Mouse (Mus musculus): ENCODE data around the gene Ubqln1. TPM values are rescaled to one million over a fixed set of nuclear protein-coding genes. Genes with fewer than 3 reads are reported as not detected.

Ubqln1 gene
- polyA plus RNA-seq, 1 experiment from 2014 or later = 96.7 TPM

DNA sequence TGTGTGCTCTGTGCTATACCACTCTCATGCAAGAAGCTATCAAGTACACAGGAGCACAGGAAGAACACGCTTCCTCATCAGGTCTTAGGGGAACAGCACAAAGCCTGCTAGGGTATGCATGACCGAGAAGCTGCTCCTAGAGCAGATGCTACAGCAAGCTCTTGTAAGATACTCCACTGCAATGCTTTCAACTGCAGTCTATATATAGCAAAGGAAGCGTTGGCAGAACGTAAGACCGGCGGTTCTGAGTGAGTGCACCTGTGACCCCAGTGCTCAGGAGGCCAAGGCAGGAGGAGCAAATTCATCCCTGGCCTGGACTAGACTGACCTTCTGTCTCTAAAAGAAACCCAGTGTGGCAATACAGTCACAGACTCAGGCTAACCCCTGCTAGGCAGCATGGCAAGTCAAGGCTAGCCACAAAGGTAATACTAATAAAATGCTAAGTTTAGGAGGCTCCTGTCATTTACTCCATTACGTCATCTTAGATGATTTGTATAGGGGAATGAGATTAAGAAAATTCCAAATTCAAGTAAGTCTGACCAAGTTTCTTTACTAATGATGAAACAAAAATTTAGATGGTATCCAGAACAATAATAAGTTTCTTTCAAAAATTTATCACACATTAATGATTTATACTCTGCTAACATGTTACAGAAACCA is 17.3 kb downstream of the Ubqln1 start:
- H3K4me2 ChIP-seq = no peak overlapping the region
- no peaks in the 10 kb centered on the region for H3K9me3 ChIP-seq
- no peak overlapping the region for H3K4me3 ChIP-seq (replicated peaks)
- H3K27me3 ChIP-seq (replicated peaks) = no peaks in the 10 kb centered on the region
- no peak for ATAC-seq (ENCODE audit: insufficient read depth, low FRiP score, low read depth)
- no peak overlapping the region for H3K9ac ChIP-seq
- no peak overlapping the region for H3K27ac ChIP-seq
- 85% methylated on average over 7 of the region's 7 CpGs for WGBS
- H3K4me1 ChIP-seq = no peaks in the 10 kb centered on the region
- peaks cover 3% of the 10 kb centered on the region; the same call in 1 of the 2 replicates for H3K36me3 ChIP-seq

- H3K36me3 ChIP-seq = peaks cover 5% of the 10 kb centered on the region
- no peak for ATAC-seq (ENCODE audit: insufficient read depth, low FRiP score, low read depth)
Measured at GRCm38 (mm10) chr13:58197211-58197610, 18.2 kb downstream of the Ubqln1 start.

DNA sequence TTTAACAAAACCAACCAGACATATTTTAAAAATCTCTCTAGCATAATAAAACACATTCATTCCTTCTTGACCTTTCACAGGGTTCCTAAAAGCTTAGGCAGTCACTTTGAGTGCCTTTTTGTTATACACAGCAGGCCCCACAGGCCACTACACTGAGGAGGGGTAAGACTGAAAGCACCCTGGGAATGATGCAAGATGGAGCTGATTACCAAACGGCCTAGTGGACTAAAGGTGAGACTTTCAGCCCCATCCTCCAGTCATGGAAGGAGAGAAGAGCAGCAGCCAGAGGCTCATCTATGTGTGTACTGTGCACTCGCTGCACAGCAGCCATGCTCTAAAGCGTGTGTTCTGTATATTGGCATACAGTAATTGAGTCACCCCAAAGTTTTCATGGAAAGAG is 20.5 kb downstream of the Ubqln1 start:
- peaks cover 18% of the 10 kb centered on the region for H3K36me3 ChIP-seq
- no peaks in the 10 kb centered on the region for H3K9me3 ChIP-seq
- no peak overlapping the region for H3K4me3 ChIP-seq (replicated peaks)
- H3K4me1 ChIP-seq = no peaks in the 10 kb centered on the region
- no peaks in the 10 kb centered on the region for H3K27me3 ChIP-seq (replicated peaks)
- no peak overlapping the region for H3K9ac ChIP-seq
- no peak for ATAC-seq (ENCODE audit: insufficient read depth, low FRiP score, low read depth)
- no peak overlapping the region for H3K27ac ChIP-seq
- H3K4me2 ChIP-seq = no peak overlapping the region
- WGBS = 85% methylated on average over 3 of the region's 3 CpGs

More at GRCm38 (mm10) chr13:58197211-58197610, 18.2 kb downstream of the Ubqln1 start:
- no peak overlapping the region for H3K27ac ChIP-seq
- no peaks in the 10 kb centered on the region for H3K4me1 ChIP-seq
- H3K27me3 ChIP-seq (replicated peaks) = no peaks in the 10 kb centered on the region
- H3K9ac ChIP-seq = no peak overlapping the region
- WGBS = 83% methylated on average over 3 of the region's 3 CpGs
- H3K9me3 ChIP-seq = no peaks in the 10 kb centered on the region
- no peak overlapping the region for H3K4me2 ChIP-seq
- H3K4me3 ChIP-seq (replicated peaks) = no peak overlapping the region

GRCm38 (mm10) chr13:58193221-58193620 is 22.2 kb downstream of the Ubqln1 start:
- Histone ChIP-seq H3K36me3 (peaks cover 25% of the 10 kb centered on the region), H3K9ac (no peak overlapping the region), H3K27ac (no peak overlapping the region), H3K4me1 (no peaks in the 10 kb centered on the region), H3K4me3 (replicated peaks) (no peak overlapping the region), H3K4me2 (no peak overlapping the region), H3K9me3 (no peaks in the 10 kb centered on the region), H3K27me3 (replicated peaks) (no peaks in the 10 kb centered on the region)
- 93% methylated on average over 3 of the region's 3 CpGs for WGBS
- ATAC-seq (ENCODE audit: insufficient read depth, low FRiP score, low read depth) = no peak

- 88% methylated on average over 6 of the region's 6 CpGs for WGBS
- no peak overlapping the region for H3K27ac ChIP-seq
- no peaks in the 10 kb centered on the region for H3K4me1 ChIP-seq
- no peaks in the 10 kb centered on the region for H3K9me3 ChIP-seq
- ATAC-seq (ENCODE audit: insufficient read depth, low FRiP score, low read depth) = no peak
- no peak overlapping the region for H3K9ac ChIP-seq
- H3K36me3 ChIP-seq = peaks cover 28% of the 10 kb centered on the region
- no peak overlapping the region for H3K4me2 ChIP-seq
- H3K4me3 ChIP-seq (replicated peaks) = no peak overlapping the region
- no peaks in the 10 kb centered on the region for H3K27me3 ChIP-seq (replicated peaks)
Measured at GRCm38 (mm10) chr13:58192146-58192545, 23.3 kb downstream of the Ubqln1 start.

- H3K4me2 ChIP-seq = no peak overlapping the region
- no peak for ATAC-seq (ENCODE audit: insufficient read depth, low FRiP score, low read depth)
- no peaks in the 10 kb centered on the region for H3K27me3 ChIP-seq (replicated peaks)
- H3K9me3 ChIP-seq = no peaks in the 10 kb centered on the region
- 98% methylated on average over 14 of the region's 14 CpGs for WGBS
- H3K4me3 ChIP-seq (replicated peaks) = no peak overlapping the region
- H3K27ac ChIP-seq = no peak overlapping the region
- H3K9ac ChIP-seq = no peak overlapping the region
- H3K4me1 ChIP-seq = no peaks in the 10 kb centered on the region
- peaks cover 30% of the 10 kb centered on the region for H3K36me3 ChIP-seq
Measured at GRCm38 (mm10) chr13:58191516-58191915, 23.9 kb downstream of the Ubqln1 start.

- Histone ChIP-seq H3K9ac (no peak overlapping the region), H3K27me3 (replicated peaks) (no peaks in the 10 kb centered on the region), H3K4me2 (no peak overlapping the region), H3K4me3 (replicated peaks) (no peak overlapping the region), H3K4me1 (no peaks in the 10 kb centered on the region), H3K36me3 (peaks cover 30% of the 10 kb centered on the region), H3K27ac (no peak overlapping the region), H3K9me3 (no peaks in the 10 kb centered on the region)
- 70% methylated on average over 5 of the region's 5 CpGs for WGBS
- no peak for ATAC-seq (ENCODE audit: insufficient read depth, low FRiP score, low read depth)
Measured at GRCm38 (mm10) chr13:58189473-58189872, 26.0 kb downstream of the Ubqln1 start.

GRCm38 (mm10) chr13:58188412-58188811 is 27.0 kb downstream of the Ubqln1 start:
- H3K9ac ChIP-seq = no peak overlapping the region
- no peak overlapping the region for H3K27ac ChIP-seq
- peaks cover 30% of the 10 kb centered on the region for H3K36me3 ChIP-seq
- ATAC-seq (ENCODE audit: insufficient read depth, low FRiP score, low read depth) = no peak; the same call in 1 of the 2 replicates
- H3K27me3 ChIP-seq (replicated peaks) = no peaks in the 10 kb centered on the region
- WGBS = 55% methylated on average over 4 of the region's 4 CpGs
- no peak overlapping the region for H3K4me2 ChIP-seq
- no peaks in the 10 kb centered on the region for H3K4me1 ChIP-seq
- H3K9me3 ChIP-seq = no peaks in the 10 kb centered on the region
- H3K4me3 ChIP-seq (replicated peaks) = no peak overlapping the region

DNA sequence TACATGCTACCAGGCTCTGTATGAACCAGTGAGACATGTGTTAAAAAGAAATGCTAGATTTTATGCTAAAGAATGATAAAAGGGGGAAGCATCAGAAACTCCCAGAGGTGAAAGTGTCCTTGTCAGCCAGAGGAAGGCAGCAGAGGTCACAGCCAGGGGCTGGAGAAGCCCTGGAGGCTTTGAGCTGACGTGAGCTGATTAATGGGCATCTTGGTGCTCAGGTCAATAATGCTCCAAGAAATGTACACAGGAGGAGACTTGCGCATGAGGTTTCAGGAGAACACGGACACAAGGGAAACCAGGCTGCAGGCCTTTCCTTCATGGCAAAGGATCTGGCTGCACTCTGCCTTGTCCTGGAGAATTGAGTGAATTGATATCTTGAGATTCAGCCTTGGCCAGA is 27.7 kb downstream of the Ubqln1 start:
- no peaks in the 10 kb centered on the region for H3K9me3 ChIP-seq
- H3K4me3 ChIP-seq (replicated peaks) = no peak overlapping the region

GRCm38 (mm10) chr13:58186281-58186680 is 29.2 kb downstream of the Ubqln1 start:
- 91% methylated on average over 8 of the region's 8 CpGs for WGBS
- no peaks in the 10 kb centered on the region for H3K27me3 ChIP-seq (replicated peaks)
- H3K27ac ChIP-seq = no peak overlapping the region
- no peaks in the 10 kb centered on the region for H3K9me3 ChIP-seq
- no peaks in the 10 kb centered on the region for H3K4me1 ChIP-seq
- no peak overlapping the region for H3K4me3 ChIP-seq (replicated peaks)
- no peak overlapping the region for H3K9ac ChIP-seq
- H3K4me2 ChIP-seq = no peak overlapping the region
- ATAC-seq (ENCODE audit: insufficient read depth, low FRiP score, low read depth) = no peak
- peaks cover 30% of the 10 kb centered on the region; the same call in 1 of the 2 replicates for H3K36me3 ChIP-seq

More for the DNA sequence above, 27.7 kb downstream of the Ubqln1 start:
- Histone ChIP-seq H3K36me3 (peaks cover 34% of the 10 kb centered on the region), H3K4me1 (no peaks in the 10 kb centered on the region), H3K27me3 (replicated peaks) (no peaks in the 10 kb centered on the region), H3K9ac (no peak overlapping the region), H3K27ac (no peak overlapping the region), H3K4me2 (no peak overlapping the region)
- ATAC-seq (ENCODE audit: insufficient read depth, low FRiP score, low read depth) = no peak
- WGBS = 83% methylated on average over 3 of the region's 3 CpGs

DNA sequence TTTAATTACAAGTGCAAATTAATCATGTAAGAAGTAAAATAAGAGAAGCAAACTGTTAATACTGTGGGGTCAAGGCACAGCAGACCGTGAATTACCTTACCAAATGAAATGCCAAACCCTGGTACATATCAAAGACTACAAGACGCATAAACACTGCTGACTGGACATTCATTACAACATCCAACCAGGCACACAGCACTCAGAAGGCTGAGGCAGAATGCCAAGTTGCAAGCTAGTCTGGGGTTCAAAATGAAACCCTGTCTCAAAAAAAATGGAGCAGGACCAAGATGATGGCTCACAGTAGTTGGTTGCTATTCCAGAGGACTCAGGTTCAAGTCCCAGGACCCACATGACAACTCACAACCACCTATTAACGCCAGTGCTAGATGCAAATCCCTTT is 31.3 kb downstream of the Ubqln1 start:
- H3K4me3 ChIP-seq (replicated peaks) = no peak overlapping the region
- H3K4me1 ChIP-seq = no peaks in the 10 kb centered on the region
- peaks cover 21% of the 10 kb centered on the region; the same call in 1 of the 2 replicates for H3K36me3 ChIP-seq
- H3K9ac ChIP-seq = no peak overlapping the region
- H3K27ac ChIP-seq = no peak overlapping the region
- WGBS = 81% methylated on average over 3 of the region's 3 CpGs
- no peak overlapping the region for H3K4me2 ChIP-seq
- H3K9me3 ChIP-seq = no peaks in the 10 kb centered on the region
- no peaks in the 10 kb centered on the region for H3K27me3 ChIP-seq (replicated peaks)
- ATAC-seq (ENCODE audit: insufficient read depth, low FRiP score, low read depth) = no peak

DNA sequence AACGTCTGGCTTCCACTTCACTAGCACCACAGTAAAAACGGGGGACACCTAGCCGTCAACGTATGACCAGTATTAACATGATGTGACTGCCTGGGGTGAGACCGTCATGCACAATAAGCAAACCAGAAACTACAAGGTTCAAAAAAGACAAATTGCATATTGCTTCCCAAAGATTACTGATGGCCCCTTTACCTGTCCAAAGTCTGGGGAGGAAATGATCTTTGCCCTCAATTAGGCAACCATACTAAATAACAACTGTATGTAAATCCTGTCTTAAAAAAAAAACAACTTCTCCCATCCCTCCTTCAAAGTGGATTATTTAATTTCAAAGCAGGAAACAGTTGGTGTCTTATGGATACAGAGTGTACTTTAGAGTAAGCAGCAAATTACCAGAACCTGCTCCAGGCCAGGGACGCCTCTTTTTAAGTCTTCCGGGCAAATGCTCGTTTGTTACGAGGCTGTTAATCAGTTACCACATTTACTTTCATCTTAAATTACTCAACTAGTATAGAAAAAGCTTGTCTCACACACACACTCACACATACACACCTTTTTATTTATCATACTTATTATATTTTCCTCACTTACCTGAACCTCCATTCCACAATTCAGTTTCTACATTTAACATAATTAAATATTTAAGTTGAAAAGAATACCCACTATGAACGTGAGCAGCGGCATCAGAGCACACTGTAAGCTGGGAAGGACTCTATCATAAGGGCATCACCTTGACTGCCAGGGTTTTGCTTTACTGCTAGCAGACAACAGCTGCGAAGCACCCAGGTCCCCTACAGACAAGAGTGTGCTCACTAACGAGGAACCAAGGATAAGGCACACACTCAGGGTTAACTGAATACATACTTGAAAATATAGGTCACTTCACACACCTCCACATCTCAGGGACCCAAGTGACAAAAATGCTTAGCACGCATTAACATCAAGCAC is 33.6 kb downstream of the Ubqln1 start:
- Histone ChIP-seq H3K9ac (no peak overlapping the region), H3K27ac (no peak overlapping the region)

More for the DNA sequence above, 33.6 kb downstream of the Ubqln1 start:
- peaks cover 26% of the 10 kb centered on the region for H3K36me3 ChIP-seq
- no peak overlapping the region for H3K4me2 ChIP-seq
- H3K4me3 ChIP-seq (replicated peaks) = no peak overlapping the region
- H3K9me3 ChIP-seq = no peaks in the 10 kb centered on the region
- no peaks in the 10 kb centered on the region for H3K27me3 ChIP-seq (replicated peaks)
- no peak for ATAC-seq (ENCODE audit: insufficient read depth, low FRiP score, low read depth)
- H3K4me1 ChIP-seq = no peaks in the 10 kb centered on the region
- WGBS = 81% methylated on average over 14 of the region's 14 CpGs

Data from stomach, embryonic 15.5 days (tissue).